Mouse (Mus musculus): ENCODE results near the gene Tmem125. TPM values are rescaled to one million over a fixed set of nuclear protein-coding genes. Genes with fewer than 3 reads are reported as not detected.
"Not testable (repeated sequence)": the region's sequence is repeated elsewhere in the genome, so short reads cannot be mapped to it uniquely, and the experiment has no call there.

Gene Tmem125
- polyA plus RNA-seq, 1 experiment = 15.5 TPM

- DNase-seq (ENCODE audit: low spot score) = no peak
Observed at GRCm38 (mm10) chr4:118537801-118538200, 6.0 kb downstream of the Tmem125 start.

- DNase-seq (ENCODE audit: low spot score) = no peak
Observed at GRCm38 (mm10) chr4:118535610-118536009, 8.2 kb downstream of the Tmem125 start.

GRCm38 (mm10) chr4:118533605-118534004, 10.2 kb downstream of the Tmem125 start:
- DNase-seq (ENCODE audit: low spot score) = no peak

- no peak for DNase-seq (ENCODE audit: low spot score)
Observed at GRCm38 (mm10) chr4:118533156-118533555, 10.7 kb downstream of the Tmem125 start.

- no peak for DNase-seq (ENCODE audit: low spot score)
Observed at GRCm38 (mm10) chr4:118532663-118533062, 11.2 kb downstream of the Tmem125 start.

GRCm38 (mm10) chr4:118527720-118528119, 16.1 kb downstream of the Tmem125 start:
- no peak for DNase-seq (ENCODE audit: low spot score)

- no peak for DNase-seq (ENCODE audit: low spot score)
Observed at GRCm38 (mm10) chr4:118527335-118527681, 16.5 kb downstream of the Tmem125 start.

- DNase-seq (ENCODE audit: low spot score) = peak; percentile 51
Observed at GRCm38 (mm10) chr4:118526408-118527334, 17.2 kb downstream of the Tmem125 start, which contains the start of gene 2610528J11Rik. TSS of gene 2610528J11Rik (plus strand) at chr4:118526999.

GRCm38 (mm10) chr4:118525779-118526178, 18.1 kb downstream of the Tmem125 start:
- DNase-seq (ENCODE audit: low spot score) = no peak

- no peak for DNase-seq (ENCODE audit: low spot score)
Observed at GRCm38 (mm10) chr4:118523976-118524375, 19.9 kb downstream of the Tmem125 start.

- DNase-seq (ENCODE audit: low spot score) = no peak
Observed at GRCm38 (mm10) chr4:118522248-118522647, 21.6 kb downstream of the Tmem125 start.

GRCm38 (mm10) chr4:118518208-118518607, 25.6 kb downstream of the Tmem125 start:
- no peak for DNase-seq (ENCODE audit: low spot score)

- no peak for DNase-seq (ENCODE audit: low spot score)
Observed at GRCm38 (mm10) chr4:118517497-118518146, 26.2 kb downstream of the Tmem125 start.

- DNase-seq (ENCODE audit: low spot score) = no peak
Observed at GRCm38 (mm10) chr4:118516699-118517496, 26.9 kb downstream of the Tmem125 start.

- no peak for DNase-seq (ENCODE audit: low spot score)
Observed at GRCm38 (mm10) chr4:118509050-118509449, 34.8 kb downstream of the Tmem125 start.

- DNase-seq (ENCODE audit: low spot score) = not testable (repeated sequence)
Observed at GRCm38 (mm10) chr4:118507171-118507570, 36.7 kb downstream of the Tmem125 start.

- DNase-seq (ENCODE audit: low spot score) = no peak
Observed at GRCm38 (mm10) chr4:118505551-118505950, 38.3 kb downstream of the Tmem125 start.

GRCm38 (mm10) chr4:118500792-118501191, 43.1 kb downstream of the Tmem125 start:
- DNase-seq (ENCODE audit: low spot score) = no peak

GRCm38 (mm10) chr4:118500171-118500724, 43.6 kb downstream of the Tmem125 start:
- no peak for DNase-seq (ENCODE audit: low spot score)

Measured in urinary bladder, adult 2 months (tissue).